Mouse (Mus musculus): ENCODE measurements at regions not wholly inside any gene's neighbourhood (a gene's known extent, or its start where the extent isn't known, plus 50 kb on each side); places are given as distances from the start of the nearest gene placed in this dataset.
A peak's percentile ranks its signal among the peaks of the same experiment; 100 is the strongest.

DNA sequence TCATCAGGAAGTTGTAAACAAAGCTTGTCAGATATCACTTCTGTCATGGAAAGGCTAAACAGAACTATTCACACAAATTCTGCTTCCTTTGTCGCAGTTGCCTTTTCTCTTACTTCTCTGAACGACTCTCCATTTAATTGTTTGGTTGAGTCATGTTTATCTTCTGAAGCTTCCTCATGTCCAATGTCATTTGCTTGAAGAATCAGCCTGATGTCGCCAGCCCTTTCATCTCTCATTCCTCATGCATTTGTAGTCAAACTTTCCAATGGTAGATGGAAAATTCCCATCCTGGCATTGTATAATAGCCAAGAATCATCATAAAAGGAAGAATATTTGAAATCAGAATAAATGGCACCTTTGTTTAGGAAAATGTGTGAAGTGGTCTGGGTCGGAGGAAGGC is 225.6 kb upstream of the Pde3a start:
- no peak for DNase-seq (ENCODE audit: low spot score in 2 of 2)

- no peak for DNase-seq (ENCODE audit: low spot score in 2 of 2)
Observed at GRCm38 (mm10) chr6:141027353-141027752, 221.7 kb upstream of the Pde3a start.

GRCm38 (mm10) chr6:141027787-141028186 is 221.3 kb upstream of the Pde3a start:
- DNase-seq (ENCODE audit: low spot score in 2 of 2) = no peak

- DNase-seq (ENCODE audit: low spot score in 2 of 2) = no peak
Observed at GRCm38 (mm10) chr6:141034824-141035223, 214.2 kb upstream of the Pde3a start.

- peak in 1 of 2 experiments; percentile 29 for DNase-seq (ENCODE audit: low spot score in 2 of 2)
Observed at GRCm38 (mm10) chr6:141041358-141041757, 207.7 kb upstream of the Pde3a start.

- peak; percentile 53 to 61 for DNase-seq (ENCODE audit: low spot score in 2 of 2)
Observed at GRCm38 (mm10) chr6:141041781-141042625, 207.1 kb upstream of the Pde3a start.

- no peak for DNase-seq (ENCODE audit: low spot score in 2 of 2)
Observed at GRCm38 (mm10) chr6:141048271-141048670, 200.8 kb upstream of the Pde3a start.

- DNase-seq (ENCODE audit: low spot score in 2 of 2) = no peak
Observed at GRCm38 (mm10) chr6:141050038-141050684, 198.9 kb upstream of the Pde3a start.

- DNase-seq (ENCODE audit: low spot score in 2 of 2) = no peak
Observed at GRCm38 (mm10) chr6:141054026-141054425, 195.0 kb upstream of the Pde3a start.

DNA sequence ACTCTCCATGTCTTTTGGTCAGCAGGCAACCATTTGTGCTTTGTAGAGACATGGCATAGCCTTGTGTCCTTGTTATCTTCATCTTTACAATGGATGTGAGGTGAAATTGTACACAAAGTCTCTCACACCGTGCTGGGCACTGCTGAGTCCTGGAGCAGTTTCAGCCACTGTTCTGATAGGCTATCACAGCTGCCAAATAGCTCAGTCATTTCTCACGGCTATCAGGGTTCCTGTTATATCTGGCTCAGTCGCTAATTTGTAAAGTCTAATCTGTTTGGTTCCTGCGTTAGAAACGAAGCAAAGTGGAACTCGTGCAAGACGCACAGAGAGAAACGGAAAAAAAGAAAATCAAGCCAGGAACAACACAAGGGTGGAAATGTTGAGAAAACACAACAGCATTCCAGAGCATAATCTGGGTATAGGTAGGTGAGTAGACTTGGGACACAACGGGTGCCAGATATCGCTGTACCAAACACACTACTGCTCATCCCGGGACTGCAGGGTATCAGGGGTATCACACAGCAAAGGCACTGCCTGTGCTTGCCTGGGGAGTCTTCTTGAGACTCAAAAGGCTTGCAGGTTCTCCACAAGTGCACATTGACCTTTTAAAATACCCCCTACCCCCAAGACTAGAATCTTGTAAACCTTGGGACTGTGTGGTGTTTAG is 189.7 kb upstream of the Pde3a start:
- DNase-seq (ENCODE audit: low spot score in 2 of 2) = no peak

GRCm38 (mm10) chr6:141065724-141066123 is 183.3 kb upstream of the Pde3a start:
- no peak for DNase-seq (ENCODE audit: low spot score in 2 of 2)

DNA sequence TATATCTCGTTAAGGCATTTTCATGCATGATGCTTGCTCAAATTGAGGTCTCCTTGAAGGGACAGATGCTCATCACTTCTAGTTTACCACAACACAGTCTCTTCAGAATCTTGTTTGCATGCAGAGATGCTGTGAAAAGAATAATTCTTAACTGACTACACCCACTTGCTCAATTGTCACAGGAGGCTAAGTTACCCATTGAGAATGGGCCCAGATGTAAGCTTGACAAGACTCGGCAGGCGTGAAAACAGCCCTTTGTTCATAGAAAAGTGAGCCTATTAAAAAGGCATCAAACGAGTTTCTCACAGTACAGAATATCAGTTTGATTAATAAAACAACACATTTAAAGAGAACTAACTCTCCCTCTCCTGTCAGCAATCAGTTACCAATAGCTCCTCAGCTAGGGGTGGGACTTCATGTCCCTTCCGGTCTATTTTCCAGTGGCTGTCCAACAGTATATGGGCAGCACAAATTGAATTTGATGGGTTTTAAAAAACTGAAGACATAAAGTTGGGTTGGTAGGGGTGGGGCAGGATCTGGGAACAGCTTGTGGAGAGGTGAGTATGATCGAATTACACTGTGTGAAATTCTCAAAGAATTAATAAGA is 180.1 kb upstream of the Pde3a start:
- no peak for DNase-seq (ENCODE audit: low spot score in 2 of 2)

DNA sequence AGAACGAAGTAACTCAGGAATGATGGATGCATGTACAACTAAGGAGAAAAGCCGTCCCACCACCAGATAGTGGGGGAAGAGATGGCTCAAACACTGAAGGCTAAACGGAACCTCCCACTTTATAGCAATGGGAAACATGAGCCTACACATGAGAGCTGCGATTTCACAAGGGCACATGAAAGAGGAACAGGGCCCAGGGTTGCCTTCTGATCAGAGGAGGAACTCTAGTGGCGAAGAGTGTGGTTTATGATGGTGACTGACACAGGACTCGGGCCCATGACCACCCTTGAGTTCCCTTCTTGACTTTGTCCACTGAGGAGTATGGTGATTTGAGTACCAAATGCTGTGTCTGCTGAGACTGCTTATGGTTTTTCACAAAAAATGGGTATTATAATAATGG is 179.2 kb upstream of the Pde3a start:
- DNase-seq (ENCODE audit: low spot score in 2 of 2) = no peak

DNA sequence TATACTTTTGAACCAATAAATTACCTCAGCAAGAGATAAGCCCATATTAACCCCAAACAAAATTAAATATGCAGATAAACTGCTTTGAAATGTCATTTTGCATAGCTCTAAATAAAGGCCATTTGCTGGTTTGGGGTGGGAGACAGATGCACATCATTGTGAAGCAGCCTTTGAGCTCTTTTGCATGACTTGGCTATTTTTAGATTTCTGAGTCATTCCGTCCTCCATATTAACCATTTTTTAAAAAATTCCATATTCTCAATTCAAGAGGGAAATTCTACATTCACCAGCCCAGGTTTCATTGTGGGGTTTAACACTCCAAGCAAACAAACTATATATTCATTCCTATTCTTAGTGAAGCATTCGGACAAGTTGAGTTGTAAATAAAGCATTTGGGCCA is 177.6 kb upstream of the Pde3a start:
- DNase-seq (ENCODE audit: low spot score in 2 of 2) = no peak

DNA sequence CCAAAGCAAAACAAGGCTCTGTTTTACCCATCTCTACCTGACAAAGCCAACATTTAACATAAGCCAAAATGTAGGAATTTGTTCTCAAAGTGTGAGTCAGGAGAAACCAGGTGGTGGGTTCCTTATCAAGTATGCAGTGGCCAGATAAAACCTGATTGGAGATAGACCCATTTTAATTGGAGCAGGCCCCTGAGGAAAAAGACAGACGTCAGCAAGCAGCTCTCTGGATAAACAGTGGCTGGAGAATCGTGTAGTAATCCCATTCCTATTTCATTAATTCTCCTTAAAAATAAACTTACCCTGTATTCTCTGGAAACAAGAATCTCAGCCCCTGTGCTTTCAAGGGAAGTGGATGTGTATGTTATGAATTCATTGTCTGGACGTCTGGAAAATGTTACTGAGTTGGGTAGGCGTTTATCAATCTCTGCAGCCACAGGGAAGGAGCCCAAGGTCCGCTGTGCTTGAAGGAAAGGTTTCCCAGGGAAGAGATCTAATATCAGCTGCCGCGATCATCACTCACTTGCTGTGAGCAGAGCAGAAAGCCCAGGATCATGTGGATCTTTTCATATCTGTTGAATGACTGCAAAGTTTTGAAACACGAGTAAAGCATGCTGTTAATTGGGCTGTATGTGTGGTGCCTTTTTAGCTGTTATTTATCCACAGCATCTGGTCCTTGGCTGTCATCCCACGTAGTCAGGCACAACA is 157.8 kb upstream of the Pde3a start:
- no peak for DNase-seq (ENCODE audit: low spot score in 2 of 2)

GRCm38 (mm10) chr6:141091781-141092140 is 157.3 kb upstream of the Pde3a start:
- DNase-seq (ENCODE audit: low spot score in 2 of 2) = no peak

DNA sequence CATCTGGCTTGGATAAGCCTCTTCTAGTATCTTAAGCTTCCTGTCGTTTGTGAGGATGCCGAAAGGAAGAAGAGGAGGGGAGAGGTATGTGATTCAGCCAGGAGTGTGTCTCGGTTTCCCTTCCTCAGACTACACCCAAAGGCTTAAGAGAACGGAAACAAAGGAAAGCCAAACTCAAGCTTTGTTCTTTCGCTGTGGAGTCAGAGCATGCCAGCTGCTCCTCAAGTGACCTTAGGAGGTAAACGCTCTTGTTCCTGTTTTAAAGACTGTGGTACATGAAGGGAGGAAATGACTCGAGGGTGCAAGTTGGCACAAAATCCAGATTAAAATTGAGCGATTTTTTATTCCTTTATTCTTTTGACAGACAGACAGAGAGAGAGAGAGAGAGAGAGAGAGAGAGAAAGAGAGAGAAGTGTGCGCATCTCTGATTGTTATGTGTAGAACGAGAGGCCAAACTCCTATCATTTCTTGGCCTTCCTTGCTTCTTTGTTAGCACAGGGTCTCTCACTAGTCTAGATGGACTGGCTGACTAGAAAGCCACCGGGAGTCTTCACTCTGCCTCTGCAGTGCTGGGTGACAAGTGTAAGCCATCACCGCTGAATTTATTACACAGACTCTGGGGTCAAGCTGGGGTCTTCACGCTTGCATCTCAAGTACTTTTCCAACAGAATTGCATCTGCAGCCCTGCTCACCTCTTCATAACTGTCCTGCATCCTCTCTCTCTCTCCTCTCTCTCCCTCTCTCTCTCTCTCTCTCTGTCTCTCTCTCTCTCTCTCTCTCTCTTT is 151.5 kb upstream of the Pde3a start:
- DNase-seq (ENCODE audit: low spot score in 2 of 2) = no peak

GRCm38 (mm10) chr6:141118287-141118686 is 130.8 kb upstream of the Pde3a start:
- DNase-seq (ENCODE audit: low spot score in 2 of 2) = no peak

DNA sequence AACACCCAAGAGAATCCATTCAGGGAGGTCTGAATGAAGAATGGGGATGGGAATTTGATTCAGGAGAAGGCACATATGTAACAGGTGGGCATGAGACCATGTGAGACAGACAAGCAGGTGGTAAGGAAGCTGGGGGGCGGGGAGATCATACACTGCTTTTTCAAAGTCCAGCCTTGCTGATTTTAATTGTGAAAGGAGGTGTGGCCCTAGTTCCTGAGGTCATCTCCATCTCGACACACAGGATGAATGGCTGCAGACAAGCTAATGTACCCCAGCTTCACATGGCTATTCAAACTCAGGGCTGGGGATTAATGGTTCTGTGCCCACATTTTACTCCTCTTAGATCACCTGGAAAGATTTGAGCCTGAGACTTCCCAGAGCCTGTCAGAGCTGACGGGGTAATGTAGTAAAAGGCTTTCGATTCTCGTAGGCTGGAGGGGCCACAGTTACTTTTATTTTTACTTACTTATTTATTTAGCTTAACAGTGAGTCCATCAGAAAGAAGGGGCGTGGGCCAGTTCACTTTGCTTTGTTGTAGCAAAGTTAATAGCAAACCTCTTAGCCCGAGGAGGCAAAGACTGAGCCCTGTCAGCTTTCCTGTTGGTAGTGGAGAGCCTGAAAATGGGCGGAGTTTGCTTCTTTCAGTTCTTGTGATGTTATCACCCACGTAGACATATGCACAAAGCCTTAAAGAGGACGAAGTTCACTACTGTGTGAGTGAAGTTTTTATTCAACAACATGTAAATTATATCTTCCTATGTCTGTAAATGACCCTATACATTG is 122.3 kb upstream of the Pde3a start:
- no peak for DNase-seq (ENCODE audit: low spot score in 2 of 2)

- no peak for DNase-seq (ENCODE audit: low spot score in 2 of 2)
Observed at GRCm38 (mm10) chr6:141129596-141129995, 119.5 kb upstream of the Pde3a start.
